Mouse (Mus musculus): ENCODE results near the gene Pcsk1n. TPM values are rescaled to one million over a fixed set of nuclear protein-coding genes. Genes with fewer than 3 reads are reported as not detected.

The Pcsk1n gene
- polyA plus RNA-seq, 1 experiment from 2014 or later: 0.17 TPM

DNA sequence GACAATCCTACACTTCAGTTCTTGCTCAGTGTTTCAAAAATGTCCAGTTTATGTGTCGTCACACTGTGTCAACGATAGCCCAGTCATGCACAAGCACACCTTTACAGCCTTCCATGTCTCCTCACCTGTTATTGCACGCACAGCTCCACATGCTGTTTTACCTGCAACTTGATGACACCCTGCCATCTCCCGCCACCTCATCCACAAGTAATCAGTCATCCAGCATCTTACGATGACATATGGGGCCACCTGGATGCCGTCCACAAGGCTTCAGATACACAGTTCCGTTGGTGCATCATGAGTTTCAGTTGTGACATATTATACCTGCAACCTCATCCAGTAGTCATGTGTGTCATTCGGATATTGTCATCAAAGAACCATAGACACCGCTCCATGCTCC lies 39.2 kb downstream of the Pcsk1n start:
- ATAC-seq (no peak), DNase-seq (ENCODE audit: low spot score) (no peak)
- no peak for TF ChIP-seq CTCF (IDR thresholded peaks at IDR 0.05)
- no peak for TF ChIP-seq EP300 (IDR thresholded peaks at IDR 0.05)
- no peaks in the 10 kb centered on the region for H3K4me1 ChIP-seq (ENCODE audit: insufficient read depth, low read depth, low read length)
- no peaks in the 10 kb centered on the region for H3K9me3 ChIP-seq (ENCODE audit: low read length)
- H3K36me3 ChIP-seq (ENCODE audit: insufficient read depth, low read length): no peaks in the 10 kb centered on the region
- no peak overlapping the region for H3K4me3 ChIP-seq (ENCODE audit: low read depth, low read length)
- no peak overlapping the region for H3K4me2 ChIP-seq (replicated peaks; ENCODE audit: low read depth, low read length)
- H3K27me3 ChIP-seq (replicated peaks; ENCODE audit: insufficient read depth, low read length): no peaks in the 10 kb centered on the region
- no peak overlapping the region for H3K9ac ChIP-seq (replicated peaks; ENCODE audit: low read depth)
- 84% methylated on average over 9 of the region's 9 CpGs for WGBS
- no peak overlapping the region for H3K27ac ChIP-seq (ENCODE audit: low read length)

DNA sequence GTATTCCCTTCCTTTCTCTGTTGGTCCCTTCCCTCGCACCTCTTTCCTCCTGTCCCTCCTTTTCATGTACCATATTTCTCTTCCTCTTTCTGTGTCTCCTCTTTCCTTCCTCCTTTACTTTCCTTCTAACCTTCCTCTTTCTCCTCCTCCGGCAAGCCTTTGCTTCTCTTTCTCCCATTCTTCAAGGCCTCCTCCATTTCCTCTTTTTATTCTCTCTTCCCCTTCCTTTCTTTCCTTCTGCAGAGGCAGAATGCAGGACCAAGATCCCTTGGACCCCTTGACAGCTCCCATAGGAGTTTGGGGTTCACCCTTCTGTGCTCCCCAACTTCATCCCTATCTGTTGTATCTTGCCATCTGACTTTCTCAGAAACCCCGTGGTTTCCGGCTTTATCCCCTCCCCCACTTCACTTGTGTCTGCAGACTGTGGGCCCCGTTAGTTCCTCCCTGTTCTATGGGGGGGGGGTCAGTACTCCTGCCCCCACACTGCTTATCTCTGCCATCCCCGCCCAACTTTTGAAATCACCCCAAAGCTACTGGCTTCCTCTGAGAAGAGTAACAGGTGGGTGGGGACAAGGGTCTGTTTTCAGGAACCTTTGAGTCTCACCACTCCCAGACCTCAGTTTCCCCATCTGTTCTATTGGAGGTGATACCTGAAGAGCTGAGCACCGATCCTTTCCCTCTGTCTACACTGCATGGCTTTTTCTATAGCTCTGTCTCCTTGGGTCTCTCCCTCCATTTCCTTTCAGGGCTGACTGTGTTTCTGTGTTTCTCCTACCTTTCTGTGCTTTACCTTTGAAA lies 44.4 kb downstream of the Pcsk1n start:
- Histone ChIP-seq H3K27ac (ENCODE audit: low read length) (no peak overlapping the region), H3K27me3 (replicated peaks; ENCODE audit: insufficient read depth, low read length) (no peaks in the 10 kb centered on the region), H3K9ac (replicated peaks; ENCODE audit: low read depth) (no peak overlapping the region), H3K9me3 (ENCODE audit: low read length) (no peaks in the 10 kb centered on the region), H3K4me3 (ENCODE audit: low read depth, low read length) (no peak overlapping the region), H3K36me3 (ENCODE audit: insufficient read depth, low read length) (no peaks in the 10 kb centered on the region), H3K4me2 (replicated peaks; ENCODE audit: low read depth, low read length) (no peak overlapping the region), H3K4me1 (ENCODE audit: insufficient read depth, low read depth, low read length) (no peaks in the 10 kb centered on the region)
- no peak for ATAC-seq
- TF ChIP-seq EP300 (IDR thresholded peaks at IDR 0.05) (no peak), CTCF (IDR thresholded peaks at IDR 0.05) (no peak)
- no peak for DNase-seq (ENCODE audit: low spot score)
- WGBS: 56% methylated on average over 7 of the region's 7 CpGs

DNA sequence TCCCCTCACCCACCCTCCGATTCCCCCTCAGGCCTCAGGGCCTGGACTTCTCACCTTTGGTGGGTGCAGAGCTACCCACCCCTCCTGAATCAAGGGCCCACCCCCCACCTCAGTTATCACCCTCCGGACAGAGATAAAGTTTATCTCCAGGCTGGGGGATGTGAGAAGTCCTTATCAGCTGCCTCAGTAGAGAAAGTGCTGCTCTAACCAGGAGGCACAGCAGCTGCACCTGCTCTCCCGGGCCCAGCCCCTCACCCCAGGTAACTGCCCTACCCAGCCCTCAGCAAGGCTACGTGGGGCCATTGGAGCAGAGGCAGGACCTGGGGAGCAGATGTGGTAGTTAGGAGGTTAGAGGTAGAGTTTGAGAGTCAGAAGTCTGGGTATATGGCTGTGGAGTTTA lies 46.5 kb downstream of the Pcsk1n start:
- no peak for TF ChIP-seq EP300 (IDR thresholded peaks at IDR 0.05)
- TF ChIP-seq CTCF (IDR thresholded peaks at IDR 0.05): no peak
- no peak overlapping the region for H3K4me2 ChIP-seq (replicated peaks; ENCODE audit: low read depth, low read length)
- no peaks in the 10 kb centered on the region for H3K27me3 ChIP-seq (replicated peaks; ENCODE audit: insufficient read depth, low read length)
- DNase-seq (ENCODE audit: low spot score) (no peak), ATAC-seq (no peak)
- no peak overlapping the region for H3K4me3 ChIP-seq (ENCODE audit: low read depth, low read length)
- WGBS: 43% methylated on average over 4 of the region's 4 CpGs
- no peak overlapping the region for H3K9ac ChIP-seq (replicated peaks; ENCODE audit: low read depth)
- no peaks in the 10 kb centered on the region for H3K36me3 ChIP-seq (ENCODE audit: insufficient read depth, low read length)
- H3K27ac ChIP-seq (ENCODE audit: low read length): no peak overlapping the region
- H3K4me1 ChIP-seq (ENCODE audit: insufficient read depth, low read depth, low read length): no peaks in the 10 kb centered on the region
- H3K9me3 ChIP-seq (ENCODE audit: low read length): no peaks in the 10 kb centered on the region

DNA sequence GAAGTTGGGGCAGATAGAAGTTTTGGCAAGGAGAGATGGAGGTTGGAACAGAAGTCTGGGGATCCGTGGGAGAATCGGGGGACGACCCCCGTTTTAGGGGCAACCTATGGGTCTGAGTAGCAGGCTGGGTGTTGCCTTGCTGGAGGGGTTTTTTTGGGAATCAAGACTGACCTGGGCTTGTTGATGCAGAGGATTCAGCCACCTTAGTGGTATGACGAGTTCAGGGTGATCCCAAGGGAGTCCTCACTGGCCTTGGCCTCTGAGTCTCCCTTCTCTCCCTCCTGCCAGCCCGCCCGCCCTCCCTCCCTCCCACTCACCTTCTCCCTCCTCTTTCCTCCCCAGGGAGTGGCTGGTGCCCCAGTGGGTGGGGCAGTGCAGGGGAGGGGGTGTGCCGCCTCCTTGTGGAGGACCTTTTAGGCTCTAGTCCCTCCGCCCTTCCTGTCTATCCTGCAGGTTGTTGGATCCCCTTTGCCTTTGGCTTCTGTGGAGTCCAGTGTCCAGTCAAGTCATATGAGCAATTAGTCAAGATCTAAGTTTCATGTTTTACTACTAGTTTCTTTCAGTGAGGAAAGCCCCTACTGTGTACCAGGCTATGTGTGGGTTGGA lies 48.1 kb downstream of the Pcsk1n start:
- Histone ChIP-seq H3K9ac (replicated peaks; ENCODE audit: low read depth) (no peak overlapping the region), H3K9me3 (ENCODE audit: low read length) (no peaks in the 10 kb centered on the region), H3K27ac (ENCODE audit: low read length) (no peak overlapping the region), H3K27me3 (replicated peaks; ENCODE audit: insufficient read depth, low read length) (no peaks in the 10 kb centered on the region), H3K4me3 (ENCODE audit: low read depth, low read length) (no peak overlapping the region), H3K4me2 (replicated peaks; ENCODE audit: low read depth, low read length) (no peak overlapping the region), H3K4me1 (ENCODE audit: insufficient read depth, low read depth, low read length) (no peaks in the 10 kb centered on the region), H3K36me3 (ENCODE audit: insufficient read depth, low read length) (no peaks in the 10 kb centered on the region)
- no peak for ATAC-seq
- WGBS: 77% methylated on average over 5 of the region's 9 CpGs
- no peak for TF ChIP-seq EP300 (IDR thresholded peaks at IDR 0.05)
- no peak for TF ChIP-seq CTCF (IDR thresholded peaks at IDR 0.05)
- DNase-seq (ENCODE audit: low spot score): no peak

- DNase-seq (ENCODE audit: low spot score) (no peak), ATAC-seq (no peak)
- Histone ChIP-seq H3K27me3 (replicated peaks; ENCODE audit: insufficient read depth, low read length) (no peaks in the 10 kb centered on the region), H3K36me3 (ENCODE audit: insufficient read depth, low read length) (no peaks in the 10 kb centered on the region), H3K9ac (replicated peaks; ENCODE audit: low read depth) (no peak overlapping the region), H3K9me3 (ENCODE audit: low read length) (no peaks in the 10 kb centered on the region), H3K27ac (ENCODE audit: low read length) (no peak overlapping the region), H3K4me2 (replicated peaks; ENCODE audit: low read depth, low read length) (no peak overlapping the region), H3K4me3 (ENCODE audit: low read depth, low read length) (no peak overlapping the region), H3K4me1 (ENCODE audit: insufficient read depth, low read depth, low read length) (no peaks in the 10 kb centered on the region)
- no peak for TF ChIP-seq CTCF (IDR thresholded peaks at IDR 0.05)
- TF ChIP-seq EP300 (IDR thresholded peaks at IDR 0.05): no peak
- 60% methylated on average over 8 of the region's 8 CpGs for WGBS
These were observed 48.6 kb downstream of the Pcsk1n start for GRCm38 (mm10) chrX:7968226-7968625.

DNA sequence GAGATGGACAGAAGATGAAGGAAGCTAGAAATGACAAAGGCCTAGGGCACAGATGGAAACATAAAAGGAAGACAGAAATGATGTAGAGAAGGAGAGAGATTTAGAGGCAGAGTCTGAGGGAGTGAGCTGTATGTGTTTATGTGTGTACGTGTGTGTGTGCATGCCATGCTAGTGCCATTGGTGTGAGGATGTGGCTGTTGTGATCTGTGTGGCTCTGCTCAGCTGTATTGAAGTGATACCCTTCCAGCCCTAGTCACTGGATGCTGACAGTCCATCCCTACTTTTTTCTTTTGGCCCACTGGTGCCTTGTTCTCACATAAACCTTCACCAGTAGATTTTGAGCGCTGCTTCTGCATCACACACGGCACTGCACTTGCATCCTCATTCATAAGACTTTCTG lies 49.3 kb downstream of the Pcsk1n start:
- 72% methylated on average over 3 of the region's 3 CpGs for WGBS
- no peak overlapping the region for H3K4me2 ChIP-seq (replicated peaks; ENCODE audit: low read depth, low read length)
- ATAC-seq: no peak

More for the DNA sequence above, 49.3 kb downstream of the Pcsk1n start:
- TF ChIP-seq EP300 (IDR thresholded peaks at IDR 0.05) (no peak), CTCF (IDR thresholded peaks at IDR 0.05) (no peak)
- Histone ChIP-seq H3K36me3 (ENCODE audit: insufficient read depth, low read length) (no peaks in the 10 kb centered on the region), H3K4me1 (ENCODE audit: insufficient read depth, low read depth, low read length) (no peaks in the 10 kb centered on the region), H3K27me3 (replicated peaks; ENCODE audit: insufficient read depth, low read length) (no peaks in the 10 kb centered on the region), H3K9me3 (ENCODE audit: low read length) (no peaks in the 10 kb centered on the region), H3K4me3 (ENCODE audit: low read depth, low read length) (no peak overlapping the region), H3K27ac (ENCODE audit: low read length) (no peak overlapping the region), H3K9ac (replicated peaks; ENCODE audit: low read depth) (no peak overlapping the region)
- no peak for DNase-seq (ENCODE audit: low spot score)
